Mouse (Mus musculus) effector memory CD4-positive, alpha-beta T cell, adult 7 months (primary cell): ENCODE measurements around the gene Chka. TPM values are rescaled to one million over a fixed set of nuclear protein-coding genes. Genes with fewer than 3 reads are reported as not detected.

Source experiments
- polyA plus RNA-seq: library from polyadenylated mRNA; unstranded; fragments of 100-300 nt; shearing (Covaris generic); gene quantifications from one replicate; pipeline ENCODE4 v1.2.1, GENCODE M21; 2017

The Chka gene
- polyA plus RNA-seq: 27.0 TPM

DNA sequence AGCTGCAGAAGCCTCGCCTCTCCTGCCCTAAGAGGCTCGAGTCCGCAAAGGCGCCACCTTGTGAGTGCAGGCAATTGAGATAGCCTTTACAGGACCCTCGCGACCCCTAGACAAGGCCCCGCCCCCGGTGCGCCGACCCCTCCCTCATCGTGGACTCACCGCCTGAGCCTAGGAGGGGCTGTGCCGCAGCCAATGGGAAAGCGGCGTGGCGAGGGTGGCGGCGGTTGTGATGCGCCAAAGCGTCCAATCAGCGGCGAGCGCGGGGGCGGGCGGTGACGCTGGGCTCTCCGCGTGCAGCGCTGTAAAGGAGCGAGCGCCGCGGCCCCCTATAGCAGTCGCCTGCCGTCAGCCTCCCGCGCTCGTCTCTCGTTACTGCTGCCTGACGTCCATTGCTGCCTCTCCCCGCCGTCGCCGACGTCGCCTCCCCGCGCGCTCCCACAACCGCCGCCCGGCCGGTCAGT is at the start of gene Chka:
Gene Chka (plus strand): TSS at position 272 of the 461 bp plus-strand sequence.

DNA sequence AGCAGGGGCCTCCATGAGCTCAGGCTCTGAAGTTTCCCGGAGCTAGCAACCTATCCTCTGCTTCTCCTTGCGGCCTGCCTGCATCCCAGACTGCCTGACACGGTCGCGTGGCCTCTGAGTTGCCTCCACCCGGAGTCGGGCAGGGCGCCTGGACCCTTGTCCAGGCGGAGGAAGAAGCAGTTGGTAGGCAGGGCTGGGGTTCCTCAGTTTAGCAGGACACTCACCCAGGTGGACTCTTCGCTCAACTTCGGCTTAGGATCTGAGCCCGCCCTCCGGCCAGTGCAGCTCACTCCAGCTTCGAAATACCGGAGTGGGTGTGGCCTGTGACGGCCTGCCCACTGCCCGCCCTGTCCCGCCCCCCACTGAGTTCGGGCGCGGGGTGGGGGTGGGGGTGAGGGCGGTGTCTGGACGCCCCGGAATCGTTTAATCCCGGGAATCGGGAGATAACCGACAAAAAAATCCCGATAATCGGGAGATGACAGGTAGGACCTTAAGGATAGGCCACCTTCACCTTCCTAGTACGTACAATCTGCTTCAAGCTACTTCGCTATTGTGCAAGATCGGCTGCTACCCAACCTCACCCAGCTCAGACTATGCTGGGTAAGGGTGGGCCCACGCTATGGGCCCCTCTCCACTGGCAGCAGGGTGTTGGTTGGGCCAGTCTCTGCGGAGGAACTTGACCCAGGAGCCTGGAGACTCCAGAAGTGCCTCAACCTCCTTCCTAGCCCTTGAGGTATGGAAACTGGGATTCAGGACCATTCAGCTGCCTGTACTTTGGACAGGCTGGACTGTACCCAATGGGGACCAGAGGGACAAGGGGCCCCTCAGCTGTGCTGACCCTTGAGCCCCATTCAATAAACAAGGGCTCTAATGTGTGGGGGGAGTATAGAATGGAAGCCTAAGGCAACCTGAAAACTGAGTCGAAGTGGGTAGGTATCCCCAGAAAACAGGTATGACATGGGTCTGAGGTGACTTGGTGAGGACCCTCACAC is 55.5 kb downstream of the Chka start, which contains the start of gene Tcirg1:
Gene Tcirg1 (minus strand): TSS at position 339 of the 992 bp plus-strand sequence.

DNA sequence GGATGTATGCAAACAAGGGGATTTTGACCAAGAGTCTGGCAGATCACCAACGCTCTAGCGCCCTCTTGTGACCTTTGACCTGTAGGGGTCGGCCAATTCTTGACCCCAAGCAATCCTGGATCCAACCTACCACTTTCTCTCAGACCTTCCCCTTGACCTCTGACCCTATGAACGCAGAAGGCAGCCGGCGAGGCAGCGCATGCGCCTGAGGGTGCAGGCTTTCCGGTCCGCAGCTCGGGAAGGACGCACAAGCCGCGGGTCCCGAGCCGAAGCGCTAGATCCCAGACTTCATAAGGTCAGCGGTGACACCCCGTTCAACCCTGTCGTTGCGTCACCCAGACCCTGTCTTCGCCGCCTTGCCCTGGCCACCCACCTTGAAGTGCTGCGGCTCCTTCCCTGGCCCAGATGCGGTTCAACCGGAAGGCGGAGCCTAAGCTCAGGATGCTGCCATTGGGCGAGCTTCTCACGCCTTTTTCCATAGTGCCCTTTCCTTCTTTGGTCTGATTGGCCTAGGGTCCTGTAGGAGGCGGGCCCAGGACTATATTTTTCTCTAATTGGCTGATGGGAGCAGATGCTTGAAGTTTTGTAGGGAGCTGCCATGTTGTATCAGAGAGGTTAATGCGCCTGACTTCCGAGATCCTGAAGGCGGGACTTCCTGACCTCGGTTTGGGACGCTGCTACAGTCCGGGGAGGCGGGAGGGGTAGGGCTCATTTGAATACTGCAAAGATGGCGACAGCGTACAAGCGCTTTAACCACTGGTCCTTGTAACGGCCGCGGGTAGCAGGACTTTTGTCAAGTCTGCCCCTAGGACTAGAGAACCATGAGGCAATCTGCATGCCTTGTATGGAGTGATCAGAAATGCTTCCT is 61.0 kb downstream of the Chka start, which contains the start of gene Ndufs8:
Gene Ndufs8 (minus strand): TSS at position 438 of the 868 bp plus-strand sequence.

DNA sequence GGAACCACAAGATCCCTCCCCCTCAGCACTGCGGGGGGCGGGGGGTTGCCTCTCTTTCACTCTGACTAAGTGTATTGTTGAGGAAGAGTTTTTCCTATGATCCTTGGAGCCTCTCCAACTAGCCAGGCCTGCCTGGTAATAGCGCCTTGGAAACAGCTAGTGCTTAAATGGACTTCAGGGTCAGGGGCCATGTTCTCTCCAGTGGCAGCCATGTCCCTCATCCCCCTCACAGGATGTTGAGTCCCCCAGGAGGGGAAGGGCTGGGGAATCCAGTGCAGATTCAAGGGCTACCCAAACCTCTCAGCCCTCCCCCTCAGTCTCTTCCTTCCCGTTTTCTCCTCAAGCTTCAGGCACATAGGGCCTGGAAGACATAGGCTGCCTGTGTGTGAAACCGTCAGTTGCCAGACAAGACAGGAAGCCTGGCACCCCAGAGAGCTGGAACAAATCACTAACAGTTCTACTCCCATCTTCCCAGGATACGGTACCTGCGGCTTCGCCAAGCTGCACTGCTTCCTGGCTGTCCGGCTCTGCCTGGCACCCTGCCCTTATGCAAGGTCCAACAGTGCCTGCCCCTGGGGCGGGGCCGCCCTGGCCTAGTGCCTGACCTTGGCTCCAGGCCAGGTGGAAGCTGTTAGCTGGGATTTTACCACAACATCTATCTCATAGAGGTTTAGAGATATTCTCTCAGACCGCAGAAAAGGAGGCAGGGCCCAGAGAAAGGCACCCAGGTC is 77.8 kb downstream of the Chka start, which contains the start of gene Aldh3b1:
Gene Aldh3b1 (minus strand): TSS at position 598 of the 731 bp plus-strand sequence.

DNA sequence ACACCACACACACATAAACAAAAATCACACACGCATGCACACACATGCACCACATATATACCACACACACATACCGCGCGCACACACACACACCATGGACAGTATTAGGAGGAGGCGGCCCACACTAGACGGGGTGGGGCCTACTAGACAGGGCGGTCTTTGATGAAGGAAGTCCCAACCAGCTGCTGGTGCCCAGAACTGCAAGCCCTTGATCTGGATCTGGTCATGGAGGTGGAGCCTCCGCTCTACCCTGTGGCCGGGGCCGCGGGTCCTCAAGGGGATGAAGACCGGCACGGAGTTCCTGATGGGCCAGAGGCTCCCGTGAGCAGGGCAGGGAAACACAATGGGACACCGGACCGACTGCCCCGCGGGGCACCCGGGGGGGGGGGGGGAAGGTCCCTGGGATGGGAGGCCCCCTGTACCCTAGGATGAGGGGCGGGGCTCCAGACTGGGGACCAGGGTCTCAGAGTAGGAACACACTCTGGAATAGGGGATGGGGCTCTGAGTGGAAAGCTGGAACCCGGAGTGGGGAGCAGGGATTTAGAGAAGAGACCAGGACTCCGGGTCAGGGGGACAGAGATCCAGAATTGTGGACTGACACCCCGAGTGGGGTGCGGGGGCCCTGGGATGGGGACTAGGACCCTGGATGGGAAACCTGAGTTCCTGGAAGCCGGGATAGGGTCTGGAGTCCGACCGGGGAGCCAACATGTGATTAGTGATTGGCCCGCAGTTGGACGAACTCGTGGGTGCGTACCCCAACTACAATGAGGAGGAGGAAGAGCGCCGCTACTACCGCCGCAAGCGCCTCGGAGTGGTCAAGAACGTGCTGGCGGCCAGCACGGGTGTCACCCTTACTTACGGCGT is 83.7 kb downstream of the Chka start, which contains the start of gene Unc93b1:
Gene Unc93b1 (plus strand): TSS at position 155 of the 864 bp plus-strand sequence.

Other genes with a start within 250 kb of the Chka start
- 1.1 TPM for gene Lrp5, start 165.2 kb upstream of the Chka start, polyA plus RNA-seq
- 28.5 TPM for gene 1810055G02Rik, start 143.5 kb upstream of the Chka start, polyA plus RNA-seq
- 69.6 TPM for gene Kmt5b, start 84.4 kb upstream of the Chka start, polyA plus RNA-seq
- gene Tcirg1, start 55.4 kb downstream of the Chka start, polyA plus RNA-seq: 66.4 TPM
- 118 TPM for gene Ndufs8, start 61.0 kb downstream of the Chka start, polyA plus RNA-seq
- gene Aldh3b1, start 78.0 kb downstream of the Chka start, polyA plus RNA-seq: 0.20 TPM
- gene Unc93b1, start 83.4 kb downstream of the Chka start, polyA plus RNA-seq: 37.0 TPM
- gene Aldh3b3, start 106.9 kb downstream of the Chka start, polyA plus RNA-seq: 0.29 TPM
- gene Aldh3b2, start 120.6 kb downstream of the Chka start, polyA plus RNA-seq: not detected
- not detected for gene Acy3, start 134.8 kb downstream of the Chka start, polyA plus RNA-seq
- gene Tbx10, start 141.0 kb downstream of the Chka start, polyA plus RNA-seq: not detected
- 12.7 TPM for gene Nudt8, start 148.8 kb downstream of the Chka start, polyA plus RNA-seq
- 0.85 TPM for gene Gm49405, start 148.9 kb downstream of the Chka start, polyA plus RNA-seq
- gene Doc2g, start 151.5 kb downstream of the Chka start, polyA plus RNA-seq: 2.1 TPM
- 109 TPM for gene Ndufv1, start 161.0 kb downstream of the Chka start, polyA plus RNA-seq
- 392 TPM for gene Gstp1, start 186.2 kb downstream of the Chka start, polyA plus RNA-seq
- gene Gstp2, start 194.2 kb downstream of the Chka start, polyA plus RNA-seq: not detected
- gene Gstp3, start 207.8 kb downstream of the Chka start, polyA plus RNA-seq: 42.6 TPM
- gene Cabp2, start 229.8 kb downstream of the Chka start, polyA plus RNA-seq: not detected
- 550 TPM for gene Cdk2ap2, start 245.4 kb downstream of the Chka start, polyA plus RNA-seq
- gene Pitpnm1, start 248.2 kb downstream of the Chka start, polyA plus RNA-seq: 224 TPM